Mouse (Mus musculus) cerebellum, adult 9-10 months (tissue): Measurements from ENCODE around the gene Pear1.

Experiments
- DNase-seq: peaks from one replicate; pipeline ENCODE4 v3.0.0; 2022

Pear1 gene

GRCm38 (mm10) chr3:87763683-87764289 lies 60.3 kb downstream of the Pear1 start:
- DNase-seq: no peak

GRCm38 (mm10) chr3:87763202-87763601 lies 60.9 kb downstream of the Pear1 start:
- no peak for DNase-seq

GRCm38 (mm10) chr3:87761408-87762375 lies 62.4 kb downstream of the Pear1 start:
- DNase-seq: no peak

GRCm38 (mm10) chr3:87758641-87759040 lies 65.5 kb downstream of the Pear1 start:
- no peak for DNase-seq

- no peak for DNase-seq
Observed at GRCm38 (mm10) chr3:87756488-87756887, 67.6 kb downstream of the Pear1 start.

- DNase-seq: peak; percentile 82
Observed at GRCm38 (mm10) chr3:87755964-87756363, 68.1 kb downstream of the Pear1 start.

- DNase-seq: no peak
Observed at GRCm38 (mm10) chr3:87753829-87754228, 70.3 kb downstream of the Pear1 start.

GRCm38 (mm10) chr3:87752567-87752966 lies 71.5 kb downstream of the Pear1 start:
- DNase-seq: no peak

- DNase-seq: no peak
Observed at GRCm38 (mm10) chr3:87749977-87750376, 74.1 kb downstream of the Pear1 start.

GRCm38 (mm10) chr3:87749036-87749435 lies 75.1 kb downstream of the Pear1 start:
- DNase-seq: no peak

- DNase-seq: no peak
Observed at GRCm38 (mm10) chr3:87748431-87748830, 75.7 kb downstream of the Pear1 start, which contains the start of gene Lrrc71. Gene Lrrc71 (minus strand): TSS chr3:87748625.

- DNase-seq: no peak
Observed at GRCm38 (mm10) chr3:87745036-87745659, 79.0 kb downstream of the Pear1 start.

GRCm38 (mm10) chr3:87743927-87744326 lies 80.2 kb downstream of the Pear1 start:
- no peak for DNase-seq

- no peak for DNase-seq
Observed at GRCm38 (mm10) chr3:87742735-87743134, 81.4 kb downstream of the Pear1 start.

GRCm38 (mm10) chr3:87742013-87742412 lies 82.1 kb downstream of the Pear1 start:
- no peak for DNase-seq

- no peak for DNase-seq
Observed at GRCm38 (mm10) chr3:87738906-87739305, 85.2 kb downstream of the Pear1 start.

- no peak for DNase-seq
Observed at GRCm38 (mm10) chr3:87735335-87735734, 88.8 kb downstream of the Pear1 start.

- DNase-seq: no peak
Observed at GRCm38 (mm10) chr3:87733984-87734761, 89.9 kb downstream of the Pear1 start.

- no peak for DNase-seq
Observed at GRCm38 (mm10) chr3:87733098-87733497, 91.0 kb downstream of the Pear1 start.

- no peak for DNase-seq
Observed at GRCm38 (mm10) chr3:87728696-87729095, 95.4 kb downstream of the Pear1 start.

GRCm38 (mm10) chr3:87726191-87726590 lies 97.9 kb downstream of the Pear1 start:
- DNase-seq: no peak

GRCm38 (mm10) chr3:87725396-87726160 lies 98.5 kb downstream of the Pear1 start:
- DNase-seq: no peak
